In the genomic region with DNA sequence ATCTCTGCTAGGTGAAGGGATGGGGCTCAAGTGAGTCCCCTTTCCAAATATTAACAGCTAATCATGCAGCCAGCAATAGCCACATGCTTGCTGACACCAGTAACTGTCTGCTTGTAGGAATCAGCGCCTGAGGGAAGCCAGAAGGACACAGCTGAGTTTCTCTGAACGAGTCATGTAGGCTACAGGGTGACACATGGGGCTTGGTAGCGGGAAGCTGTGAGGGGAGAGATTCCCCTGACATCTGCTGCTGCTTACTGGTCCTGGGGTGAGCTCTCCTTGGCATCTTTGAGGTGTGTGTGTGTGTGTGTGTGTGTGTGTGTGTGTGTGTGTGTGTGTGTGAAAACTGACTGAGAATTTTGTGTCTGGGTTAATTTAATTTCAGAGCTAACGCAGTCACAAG, we compare ENCODE assay signal across 20 mouse cellular contexts.
DNase-seq lines count a peak whose midpoint lies in the region; ATAC-seq and TF ChIP-seq lines count a peak whose summit lies in the region.
"Had no signal": no experiment of that assay in that cellular context is flagged by ENCODE, and none has a peak within 500 bp of the region (broad histone marks: within the 10 kb centered on the region; RNA-seq: fewer than 3 reads in every experiment).

No protein-coding gene starts in this region.

- peak; percentile 25 to 37 for DNase-seq in cerebellum, postnatal 10 days
- DNase-seq in forebrain, postnatal 0 days, result no peak
- DNase-seq in layer of hippocampus, adult 2 months (ENCODE audit: low spot score in 2 of 2), result no peak
- DNase-seq in layer of hippocampus, postnatal 25 days (ENCODE audit: extremely low spot score in 1 of 2, low spot score in 1 of 2), result no peak
- DNase-seq: adrenal gland, adult 8-10 months; cerebellum, adult 2 months; gastrocnemius, postnatal 25 days; heart, adult 18-20 months; kidney, adult 18-20 months; kidney, postnatal 4 days; lung, postnatal 4 days had no signal

- H3K4me3 ChIP-seq in forebrain, postnatal 0 days (ENCODE audit: low read depth, low read length), result no peak overlapping the region
- H3K4me3 ChIP-seq in forebrain, embryonic 15.5 days, result no peak overlapping the region
- no peak overlapping the region for H3K4me3 ChIP-seq in layer of hippocampus, adult 2 months
- H3K4me3 ChIP-seq in neural tube, embryonic 14.5 days (ENCODE audit: low read depth, low read length), result no peak overlapping the region
- H3K4me3 ChIP-seq in neural tube, embryonic 15.5 days (replicated peaks), result no peak overlapping the region
- H3K4me3 ChIP-seq: embryonic facial prominence, embryonic 13.5 days; erythroblast, embryonic 14.5 days; myocyte had no signal

- H3K36me3 ChIP-seq in forebrain, postnatal 0 days (ENCODE audit: insufficient read depth), result no peaks in the 10 kb centered on the region
- H3K36me3 ChIP-seq in forebrain, embryonic 15.5 days, result no peaks in the 10 kb centered on the region
- no peaks in the 10 kb centered on the region for H3K36me3 ChIP-seq in neural tube, embryonic 14.5 days (ENCODE audit: control insufficient read depth, insufficient read depth, low read length)
- no peaks in the 10 kb centered on the region for H3K36me3 ChIP-seq in neural tube, embryonic 15.5 days
- H3K36me3 ChIP-seq: embryonic facial prominence, embryonic 13.5 days had no signal

- H3K9me3 ChIP-seq in forebrain, postnatal 0 days (ENCODE audit: low read length), result no peaks in the 10 kb centered on the region
- H3K9me3 ChIP-seq in forebrain, embryonic 15.5 days, result no peaks in the 10 kb centered on the region
- no peaks in the 10 kb centered on the region for H3K9me3 ChIP-seq in neural tube, embryonic 14.5 days (ENCODE audit: control insufficient read depth, low read length)
- H3K9me3 ChIP-seq in neural tube, embryonic 15.5 days (replicated peaks), result no peaks in the 10 kb centered on the region
- H3K9me3 ChIP-seq: embryonic facial prominence, embryonic 13.5 days had no signal

- H3K4me1 ChIP-seq in forebrain, postnatal 0 days (ENCODE audit: insufficient read depth), result no peaks in the 10 kb centered on the region
- H3K4me1 ChIP-seq in forebrain, embryonic 15.5 days, result peaks cover 14% of the 10 kb centered on the region
- H3K4me1 ChIP-seq in neural tube, embryonic 14.5 days (ENCODE audit: control insufficient read depth, insufficient read depth, low read length), result no peaks in the 10 kb centered on the region
- peaks cover 12% of the 10 kb centered on the region for H3K4me1 ChIP-seq in neural tube, embryonic 15.5 days
- H3K4me1 ChIP-seq: embryonic facial prominence, embryonic 13.5 days had no signal

- no peak for ATAC-seq in cerebellum, adult (ENCODE audit: insufficient number of reproducible peaks, low FRiP score, low TSS enrichment)
- ATAC-seq in forebrain, postnatal 0 days, result peak; percentile 50
- no peak for ATAC-seq in forebrain, embryonic 15.5 days (replicated peaks)
- peak; percentile 56; the same call in 1 of the 2 replicates for ATAC-seq in neural tube, embryonic 14.5 days (ENCODE audit: low read depth)
- ATAC-seq in neural tube, embryonic 15.5 days (ENCODE audit: low FRiP score), result no peak
- ATAC-seq: activated CD4-positive, CD25-positive, alpha-beta regulatory T cell, adult 4 months; inflammation-experienced regulatory T-cells, adult 6 months had no signal

- TF ChIP-seq CTCF in forebrain, postnatal 0 days (IDR thresholded peaks at IDR 0.05; ENCODE audit: low read depth), result no peak
- TF ChIP-seq CTCF in layer of hippocampus, adult 2 months (conservative IDR thresholded peaks at IDR 0.05), result no peak

- H3K9ac ChIP-seq in forebrain, postnatal 0 days, result no peak overlapping the region
- H3K9ac ChIP-seq in forebrain, embryonic 15.5 days (replicated peaks), result no peak overlapping the region
- no peak overlapping the region for H3K9ac ChIP-seq in neural tube, embryonic 14.5 days (replicated peaks; ENCODE audit: low read depth, low read length)
- H3K9ac ChIP-seq in neural tube, embryonic 15.5 days (replicated peaks), result no peak overlapping the region
- H3K9ac ChIP-seq: embryonic facial prominence, embryonic 13.5 days had no signal

- 60% methylated on average over 4 of the region's 4 CpGs for WGBS in forebrain, postnatal 0 days
- 55% methylated on average over 4 of the region's 4 CpGs for WGBS in forebrain, embryonic 15.5 days
- 43% methylated on average over 4 of the region's 4 CpGs for WGBS in neural tube, embryonic 14.5 days
- 34% methylated on average over 4 of the region's 4 CpGs for WGBS in neural tube, embryonic 15.5 days

- no peak overlapping the region for H3K4me2 ChIP-seq in forebrain, postnatal 0 days (ENCODE audit: low read depth)
- no peak overlapping the region for H3K4me2 ChIP-seq in forebrain, embryonic 15.5 days (replicated peaks)
- H3K4me2 ChIP-seq in neural tube, embryonic 14.5 days (ENCODE audit: low read depth, low read length), result no peak overlapping the region
- no peak overlapping the region for H3K4me2 ChIP-seq in neural tube, embryonic 15.5 days
- H3K4me2 ChIP-seq: embryonic facial prominence, embryonic 13.5 days had no signal

- no peak overlapping the region for H3K27ac ChIP-seq in forebrain, postnatal 0 days (ENCODE audit: low read depth, low read length)
- H3K27ac ChIP-seq in forebrain, embryonic 15.5 days (replicated peaks), result no peak overlapping the region
- peak overlapping the region; percentile 14; the same call in 1 of the 2 replicates for H3K27ac ChIP-seq in layer of hippocampus, adult 2 months
- H3K27ac ChIP-seq in neural tube, embryonic 14.5 days (ENCODE audit: low read depth, low read length), result no peak overlapping the region
- H3K27ac ChIP-seq in neural tube, embryonic 15.5 days (replicated peaks), result no peak overlapping the region
- H3K27ac ChIP-seq: embryonic facial prominence, embryonic 13.5 days had no signal

- no peaks in the 10 kb centered on the region for H3K27me3 ChIP-seq in forebrain, postnatal 0 days (ENCODE audit: insufficient read depth, low read length)
- H3K27me3 ChIP-seq in forebrain, embryonic 15.5 days, result no peaks in the 10 kb centered on the region
- H3K27me3 ChIP-seq in neural tube, embryonic 14.5 days (ENCODE audit: control insufficient read depth, insufficient read depth, low read length), result no peaks in the 10 kb centered on the region
- no peaks in the 10 kb centered on the region for H3K27me3 ChIP-seq in neural tube, embryonic 15.5 days (replicated peaks)
- H3K27me3 ChIP-seq: embryonic facial prominence, embryonic 13.5 days had no signal

Comparison
In these comparisons a context has a peak if more than half of its experiments do, and no peak if none do; other contexts are left out.
1. ATAC-seq: peak in forebrain, postnatal 0 days (single experiment) and neural tube, embryonic 14.5 days (single experiment); none in cerebellum, adult (single experiment), forebrain, embryonic 15.5 days (single experiment) and neural tube, embryonic 15.5 days (single experiment).
2. DNase-seq: peak in cerebellum, postnatal 10 days (2 of 2); none in forebrain, postnatal 0 days (single experiment), layer of hippocampus, adult 2 months (0 of 2) and layer of hippocampus, postnatal 25 days (0 of 2).